Mouse (Mus musculus) liver, postnatal 0 days (tissue): ENCODE measurements around the gene Calu.

Experiments used
- CTCF ChIP-seq: sonication (generic); IDR thresholded peaks from 2 replicates; pipeline ENCODE4 v1.5.1; 2016; ENCODE audit warnings: antibody characterized with exemption, low read depth
- EP300 ChIP-seq: IDR thresholded peaks from 2 replicates; pipeline ENCODE4 v1.6.1; 2016; ENCODE audit warnings: antibody characterized with exemption, low read depth, mild to moderate bottlenecking

GRCm38 (mm10) chr6:29382442-29382841, 34.6 kb downstream of the Calu start:
- TF ChIP-seq CTCF (no peak), EP300 (no peak)
